Mouse (Mus musculus) midbrain, embryonic 13.5 days (tissue): Measurements from ENCODE around the gene Ccdc172. TPM values are rescaled to one million over a fixed set of nuclear protein-coding genes. Genes with fewer than 3 reads are reported as not detected.

ENCODE experiments used
- ATAC-seq: fragments of 200-750 bp; cut with Nextera tagmentation; 2 replicates; pipeline ENCODE4 v1.8.0; 2017; ENCODE audit warnings: mild to moderate bottlenecking, moderate TSS enrichment, moderate library complexity
- H3K27ac ChIP-seq: fragments of 300-500 bp; sonication (generic); 2 replicates; pipeline ENCODE4 v1.5.1; 2015; ENCODE audit warnings: inconsistent platforms, mild to moderate bottlenecking, moderate library complexity
- H3K27me3 ChIP-seq: fragments of 300-500 bp; sonication (generic); 2 replicates; pipeline ENCODE4 v1.6.1; 2015; ENCODE audit warnings: mild to moderate bottlenecking, inconsistent platforms
- H3K36me3 ChIP-seq: fragments of 300-500 bp; sonication (generic); 2 replicates; pipeline ENCODE4 v1.6.1; 2015; ENCODE audit warnings: mild to moderate bottlenecking, inconsistent platforms
- H3K4me1 ChIP-seq: fragments of 300-500 bp; sonication (generic); replicated peaks from 2 replicates; pipeline ENCODE4 v1.6.1; 2015; ENCODE audit warnings: inconsistent platforms
- H3K4me2 ChIP-seq: fragments of 300-500 bp; sonication (generic); replicated peaks from 2 replicates; pipeline ENCODE4 v1.6.1; 2015; ENCODE audit warnings: moderate library complexity, mild to moderate bottlenecking, inconsistent platforms
- H3K4me3 ChIP-seq: fragments of 300-500 bp; sonication (generic); replicated peaks from 2 replicates; pipeline ENCODE4 v1.5.1; 2015; ENCODE audit warnings: mild to moderate bottlenecking, inconsistent platforms
- H3K9ac ChIP-seq: fragments of 300-500 bp; sonication (generic); replicated peaks from 2 replicates; pipeline ENCODE4 v1.6.1; 2015; ENCODE audit warnings: mild to moderate bottlenecking, inconsistent platforms
- H3K9me3 ChIP-seq: fragments of 300-500 bp; sonication (generic); 2 replicates; pipeline ENCODE4 v1.6.1; 2016; ENCODE audit warnings: mild to moderate bottlenecking, inconsistent platforms
- WGBS: fragments of 180-500 bp; shearing (Covaris S2); methylation state at CpG from one replicate; pipeline ENCODE4 v1.1.7; 2015; 5-methylcytosine and 5-hydroxymethylcytosine counted together
- polyA plus RNA-seq: library from polyadenylated mRNA; unstranded; fragments of >200 nt; fragmentation: Nextera tagmentation; extraction: Ambion mirVana; gene quantifications from 2 replicates; pipeline ENCODE4 v1.2.1, GENCODE M21; 2015

The Ccdc172 gene
- polyA plus RNA-seq, 1 experiment from 2014 or later = not detected

- no peak for ATAC-seq
- Histone ChIP-seq H3K9me3 (no peaks in the 10 kb centered on the region), H3K4me1 (0 out of 2 replicates have a peak, but pooled peaks cover 3% of the 10 kb centered on the region), H3K9ac (no peak overlapping the region), H3K36me3 (no peaks in the 10 kb centered on the region), H3K4me2 (no peak overlapping the region), H3K27ac (no peak overlapping the region), H3K27me3 (no peaks in the 10 kb centered on the region), H3K4me3 (no peak overlapping the region)
- WGBS = 72% methylated on average over 12 of the region's 12 CpGs
These were observed 13.9 kb downstream of the Ccdc172 start for GRCm38 (mm10) chr19:58525457-58526239.

DNA sequence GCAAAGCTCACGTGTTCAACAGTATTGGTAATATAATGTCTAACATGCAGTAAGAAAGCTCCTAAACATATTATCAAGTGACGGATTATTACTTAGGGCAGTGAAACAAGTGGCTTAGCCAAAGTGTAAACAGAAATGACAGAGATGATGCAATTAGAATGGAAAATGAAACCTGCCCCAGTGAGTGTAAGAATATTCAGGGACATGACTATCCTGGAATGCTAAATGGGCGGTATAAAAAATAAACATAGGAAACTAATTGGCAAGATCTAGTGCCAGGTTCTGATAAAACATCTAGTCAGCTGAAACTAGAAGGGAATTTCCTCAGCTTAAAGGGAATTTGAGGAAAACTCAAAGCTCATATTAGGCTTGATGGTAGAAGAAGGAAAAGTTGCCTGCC, 21.3 kb downstream of the Ccdc172 start:
- ATAC-seq = no peak
- Histone ChIP-seq H3K4me3 (no peak overlapping the region), H3K4me1 (peaks cover 7% of the 10 kb centered on the region; the same call in 1 of the 2 replicates), H3K27ac (no peak overlapping the region), H3K36me3 (no peaks in the 10 kb centered on the region), H3K4me2 (no peak overlapping the region), H3K27me3 (no peaks in the 10 kb centered on the region), H3K9me3 (no peaks in the 10 kb centered on the region), H3K9ac (no peak overlapping the region)
- WGBS = 89% methylated on average over 3 of the region's 3 CpGs

DNA sequence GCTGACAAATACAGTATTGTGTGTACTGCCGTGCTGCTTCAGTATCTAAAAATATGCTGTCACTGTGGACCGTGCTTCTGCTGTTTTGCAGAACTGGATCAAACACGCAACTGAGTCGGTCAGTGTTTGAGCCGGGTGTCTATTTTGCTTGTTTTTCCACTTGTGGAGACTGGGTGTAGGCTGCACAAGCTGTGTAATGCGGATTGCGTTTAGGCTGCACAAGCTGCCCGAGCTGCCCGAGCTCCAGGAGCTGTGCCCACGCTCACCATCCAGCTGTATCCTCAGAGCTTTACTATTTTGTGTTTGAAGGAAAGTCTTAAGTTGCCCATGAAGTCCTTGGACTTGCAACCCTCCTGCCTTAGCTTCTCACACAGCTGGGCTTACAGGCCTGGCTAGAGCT, 24.9 kb downstream of the Ccdc172 start:
- Histone ChIP-seq H3K4me2 (no peak overlapping the region), H3K36me3 (no peaks in the 10 kb centered on the region), H3K4me3 (no peak overlapping the region), H3K9me3 (no peaks in the 10 kb centered on the region), H3K4me1 (peaks cover 7% of the 10 kb centered on the region; the same call in 1 of the 2 replicates), H3K9ac (no peak overlapping the region), H3K27me3 (no peaks in the 10 kb centered on the region), H3K27ac (no peak overlapping the region)
- ATAC-seq = no peak
- WGBS = 94% methylated on average over 10 of the region's 10 CpGs

GRCm38 (mm10) chr19:58540396-58540795, 28.6 kb downstream of the Ccdc172 start:
- Histone ChIP-seq H3K9me3 (no peaks in the 10 kb centered on the region), H3K27ac (no peak overlapping the region), H3K27me3 (no peaks in the 10 kb centered on the region), H3K36me3 (no peaks in the 10 kb centered on the region), H3K9ac (no peak overlapping the region), H3K4me2 (no peak overlapping the region), H3K4me3 (no peak overlapping the region), H3K4me1 (peaks cover 6% of the 10 kb centered on the region; the same call in 1 of the 2 replicates)
- no peak for ATAC-seq
- WGBS = 93% methylated on average over 5 of the region's 5 CpGs

DNA sequence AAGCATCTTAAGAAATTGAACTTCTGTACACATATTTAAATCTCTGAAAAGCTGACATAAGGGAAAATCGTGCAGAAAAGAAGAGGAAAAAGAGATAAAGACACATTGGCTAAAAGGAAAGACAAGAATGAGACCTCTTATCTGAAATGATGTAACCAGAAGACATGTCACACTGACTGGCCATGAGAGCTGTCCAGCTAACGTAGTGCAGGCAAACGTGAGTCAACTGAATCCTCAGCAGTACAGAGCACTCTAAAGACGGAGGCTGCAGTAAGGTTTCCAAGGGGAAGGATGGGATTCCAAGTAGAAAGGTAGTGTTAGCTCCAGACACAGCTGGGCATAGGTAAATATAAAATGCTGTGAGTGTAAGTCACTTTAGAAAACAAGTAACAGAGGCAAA, 36.6 kb downstream of the Ccdc172 start:
- 62% methylated on average over 4 of the region's 4 CpGs for WGBS
- Histone ChIP-seq H3K4me2 (no peak overlapping the region), H3K9me3 (no peaks in the 10 kb centered on the region), H3K4me3 (no peak overlapping the region), H3K27ac (no peak overlapping the region), H3K4me1 (no peaks in the 10 kb centered on the region), H3K9ac (no peak overlapping the region), H3K27me3 (peaks cover 4% of the 10 kb centered on the region; the same call in 1 of the 2 replicates), H3K36me3 (no peaks in the 10 kb centered on the region)
- ATAC-seq = no peak

DNA sequence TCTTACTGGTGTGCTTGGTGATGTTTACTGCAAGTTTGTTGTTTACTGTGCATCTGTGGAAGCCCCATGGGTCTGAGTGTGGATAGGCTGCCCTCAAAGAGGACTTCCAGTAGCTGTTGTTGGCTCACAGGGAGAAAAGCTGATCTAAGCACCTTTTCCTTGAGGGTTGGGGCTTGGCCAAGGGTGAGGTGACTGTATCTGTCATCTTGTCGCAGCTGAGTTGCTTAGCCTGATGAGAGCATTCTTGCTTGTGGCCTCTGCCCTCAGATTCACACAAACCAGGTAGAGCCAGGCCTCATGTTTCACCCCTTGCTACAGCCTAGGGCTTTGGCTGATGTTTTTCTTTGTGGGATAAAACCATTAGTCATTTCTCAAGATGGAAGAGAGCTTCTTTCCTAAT, 38.7 kb downstream of the Ccdc172 start:
- Histone ChIP-seq H3K27me3 (peaks cover 4% of the 10 kb centered on the region; the same call in 1 of the 2 replicates), H3K27ac (no peak overlapping the region), H3K9ac (no peak overlapping the region), H3K36me3 (no peaks in the 10 kb centered on the region), H3K9me3 (no peaks in the 10 kb centered on the region), H3K4me3 (no peak overlapping the region), H3K4me1 (no peaks in the 10 kb centered on the region), H3K4me2 (no peak overlapping the region)
- ATAC-seq = no peak
- WGBS = 91% methylated on average over 1 of the region's 1 CpGs

DNA sequence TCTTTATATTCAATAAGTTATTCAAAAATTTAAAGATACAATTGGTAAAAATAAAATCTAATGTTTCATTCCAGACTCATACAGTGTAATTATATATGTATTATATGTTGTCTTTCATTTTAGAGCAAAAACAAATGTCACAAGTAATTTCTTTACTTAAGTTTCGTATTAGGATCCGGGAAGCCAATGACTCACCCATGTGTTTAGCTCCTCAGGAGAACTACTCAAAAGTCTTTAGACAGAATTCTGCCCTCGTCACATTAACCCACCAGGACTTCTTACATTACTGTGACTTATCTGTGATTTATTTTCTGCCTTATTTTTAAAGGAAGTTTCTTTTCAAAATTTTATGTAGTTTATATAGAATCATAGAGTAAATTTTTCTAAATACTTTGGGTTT, 39.1 kb downstream of the Ccdc172 start:
- ATAC-seq = no peak
- Histone ChIP-seq H3K27ac (no peak overlapping the region), H3K9ac (no peak overlapping the region), H3K4me3 (no peak overlapping the region), H3K4me2 (no peak overlapping the region), H3K36me3 (no peaks in the 10 kb centered on the region), H3K4me1 (no peaks in the 10 kb centered on the region), H3K27me3 (peaks cover 4% of the 10 kb centered on the region; the same call in 1 of the 2 replicates), H3K9me3 (no peaks in the 10 kb centered on the region)
- WGBS = 85% methylated on average over 3 of the region's 3 CpGs

- Histone ChIP-seq H3K4me2 (no peak overlapping the region), H3K4me1 (no peaks in the 10 kb centered on the region), H3K27me3 (peaks cover 4% of the 10 kb centered on the region), H3K27ac (no peak overlapping the region), H3K4me3 (no peak overlapping the region), H3K9ac (no peak overlapping the region), H3K9me3 (no peaks in the 10 kb centered on the region), H3K36me3 (no peaks in the 10 kb centered on the region)
- WGBS = 85% methylated on average over 2 of the region's 2 CpGs
- ATAC-seq = no peak
These were observed 43.2 kb downstream of the Ccdc172 start for GRCm38 (mm10) chr19:58554974-58555373.

GRCm38 (mm10) chr19:58558352-58558751, 46.6 kb downstream of the Ccdc172 start:
- Histone ChIP-seq H3K4me2 (no peak overlapping the region), H3K9me3 (no peaks in the 10 kb centered on the region), H3K27ac (no peak overlapping the region), H3K4me1 (no peaks in the 10 kb centered on the region), H3K9ac (no peak overlapping the region), H3K36me3 (no peaks in the 10 kb centered on the region), H3K4me3 (no peak overlapping the region), H3K27me3 (no peaks in the 10 kb centered on the region; the same call in 1 of the 2 replicates)
- no peak for ATAC-seq
- 52% methylated on average over 5 of the region's 5 CpGs for WGBS

- no peaks in the 10 kb centered on the region for H3K27me3 ChIP-seq
- no peaks in the 10 kb centered on the region for H3K9me3 ChIP-seq
- H3K9ac ChIP-seq = no peak overlapping the region
- H3K4me2 ChIP-seq = no peak overlapping the region
- no peaks in the 10 kb centered on the region for H3K4me1 ChIP-seq
- H3K36me3 ChIP-seq = no peaks in the 10 kb centered on the region
- H3K4me3 ChIP-seq = no peak overlapping the region
- H3K27ac ChIP-seq = no peak overlapping the region
- ATAC-seq = no peak
- 87% methylated on average over 7 of the region's 7 CpGs for WGBS
These were observed 50.6 kb downstream of the Ccdc172 start for GRCm38 (mm10) chr19:58562301-58562815.

GRCm38 (mm10) chr19:58571566-58571965, 59.8 kb downstream of the Ccdc172 start:
- no peak overlapping the region for H3K4me3 ChIP-seq
- H3K9ac ChIP-seq = no peak overlapping the region
- no peak overlapping the region for H3K27ac ChIP-seq
- H3K27me3 ChIP-seq = no peaks in the 10 kb centered on the region
- H3K4me2 ChIP-seq = no peak overlapping the region
- H3K9me3 ChIP-seq = no peaks in the 10 kb centered on the region
- no peak for ATAC-seq
- H3K36me3 ChIP-seq = no peaks in the 10 kb centered on the region
- 70% methylated on average over 2 of the region's 2 CpGs for WGBS
- peaks cover 8% of the 10 kb centered on the region for H3K4me1 ChIP-seq

DNA sequence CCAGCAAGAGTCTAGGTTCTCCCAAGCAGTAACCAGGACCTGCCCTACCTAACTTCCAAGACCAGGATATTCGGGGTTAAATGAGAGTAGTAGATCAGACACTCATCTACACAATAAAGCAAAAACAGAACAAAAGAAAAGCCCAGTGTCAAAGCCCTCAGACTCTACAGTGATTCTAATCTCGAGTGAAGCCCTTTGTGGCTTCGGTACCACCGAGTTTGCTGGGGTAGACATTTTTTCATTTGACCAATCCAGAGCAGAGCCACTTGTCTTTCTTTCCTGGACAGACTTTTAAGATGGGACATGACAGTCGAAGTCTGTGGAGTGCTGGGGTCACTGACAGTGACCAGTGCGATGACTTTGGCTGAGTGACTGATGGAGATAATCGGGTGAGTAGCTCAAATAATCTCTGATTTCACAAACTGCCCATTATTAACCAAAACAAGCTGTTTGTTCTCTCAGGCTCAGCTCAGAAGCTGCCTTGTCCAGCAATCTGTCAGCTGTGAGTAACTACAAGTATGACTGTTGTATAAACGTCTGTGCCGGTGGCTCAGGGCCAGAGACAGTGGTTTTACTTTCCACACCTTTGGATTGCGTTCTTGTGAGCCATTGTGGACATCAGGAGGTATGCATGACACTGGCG, 60.8 kb downstream of the Ccdc172 start:
- no peaks in the 10 kb centered on the region for H3K36me3 ChIP-seq
- no peak overlapping the region for H3K27ac ChIP-seq
- H3K4me2 ChIP-seq = no peak overlapping the region
- WGBS = 33% methylated on average over 11 of the region's 11 CpGs
- ATAC-seq = no peak
- H3K9ac ChIP-seq = no peak overlapping the region
- H3K27me3 ChIP-seq = no peaks in the 10 kb centered on the region
- no peak overlapping the region for H3K4me3 ChIP-seq
- no peaks in the 10 kb centered on the region for H3K9me3 ChIP-seq
- peaks cover 8% of the 10 kb centered on the region for H3K4me1 ChIP-seq
